Mouse (Mus musculus) MEL (cell line): ENCODE data around the gene Aldh1a2. TPM values are rescaled to one million over a fixed set of nuclear protein-coding genes. Genes with fewer than 3 reads are reported as not detected.

Experiments
- DNase-seq: peaks from one replicate; pipeline ENCODE4 v3.0.0; 2011; ENCODE audit warnings: low read depth, low spot score
- H3K27ac ChIP-seq: 2 replicates; pipeline ENCODE4 v1.5.1; 2012; ENCODE audit warnings: low read depth, mild to moderate bottlenecking, control low read depth, low read length, moderate library complexity; ENCODE audit not compliant: control insufficient read depth
- H3K27me3 ChIP-seq, 2 experiments: fragments of 150-350 bp in 1 of 2; sonication (generic) in 1 of 2; 2 replicates each; pipeline ENCODE4 v1.6.1; 2012; ENCODE audit warnings: low read length in 2 of 2, mild to moderate bottlenecking in 2 of 2, improper control_type of control experiment in 1 of 2, moderate library complexity in 1 of 2; ENCODE audit not compliant: insufficient read depth in 2 of 2, control insufficient read depth in 1 of 2
- H3K36me3 ChIP-seq, 2 experiments: 2 replicates each; pipeline ENCODE4 v1.6.1; 2012 to 2014; ENCODE audit warnings: low read length in 2 of 2, improper control_type of control experiment in 1 of 2, inconsistent platforms in 1 of 2, mild to moderate bottlenecking in 1 of 2; ENCODE audit not compliant: insufficient read depth in 2 of 2, control insufficient read depth in 1 of 2
- H3K4me1 ChIP-seq, 2 experiments: fragments of 150-350 bp in 1 of 2; sonication (generic) in 1 of 2; 2 replicates each; pipeline ENCODE4 v1.6.1; 2012; ENCODE audit warnings: low read length in 2 of 2, improper control_type of control experiment in 1 of 2, mild to moderate bottlenecking in 1 of 2; ENCODE audit not compliant: insufficient read depth in 2 of 2, control insufficient read depth in 1 of 2
- H3K4me3 ChIP-seq, 2 experiments: fragments of 150-350 bp in 1 of 2; sonication (generic) in 1 of 2; 2 replicates each; pipeline ENCODE4 v1.5.1; 2012; ENCODE audit warnings: low read depth in 2 of 2, low read length in 2 of 2, mild to moderate bottlenecking in 2 of 2, moderate library complexity in 2 of 2, control low read depth in 1 of 2, improper control_type of control experiment in 1 of 2; ENCODE audit not compliant: control insufficient read depth in 1 of 2, insufficient read depth in 1 of 2
- H3K79me2 ChIP-seq: 2 replicates; pipeline ENCODE4 v1.6.1; 2012; ENCODE audit warnings: mild to moderate bottlenecking, low read length, moderate library complexity; ENCODE audit not compliant: control insufficient read depth, poor library complexity, insufficient read depth
- H3K9ac ChIP-seq: 2 replicates; pipeline ENCODE4 v1.6.1; 2012; ENCODE audit warnings: low read depth, mild to moderate bottlenecking, control low read depth, low read length, moderate library complexity; ENCODE audit not compliant: control insufficient read depth, poor library complexity, severe bottlenecking
- H3K9me3 ChIP-seq: fragments of 150-350 bp; sonication (generic); replicated peaks from 2 replicates; pipeline ENCODE4 v1.6.1; 2012; ENCODE audit warnings: mild to moderate bottlenecking, low read length, improper control_type of control experiment, moderate library complexity; ENCODE audit not compliant: insufficient read depth
- CHD1 ChIP-seq: IDR thresholded peaks from 2 replicates; pipeline ENCODE4 v1.6.1; 2012; ENCODE audit warnings: low read depth, mild to moderate bottlenecking, inconsistent platforms, low read length, improper control_type of control experiment
- CHD2 ChIP-seq: IDR thresholded peaks from 2 replicates; pipeline ENCODE4 v1.6.1; 2011; ENCODE audit warnings: low read length, improper control_type of control experiment
- ETS1 ChIP-seq: IDR thresholded peaks from 2 replicates; pipeline ENCODE4 v1.6.1; 2012; ENCODE audit warnings: low read depth, mild to moderate bottlenecking, inconsistent platforms, low read length, improper control_type of control experiment, moderate library complexity
- GABPA ChIP-seq: IDR thresholded peaks from 2 replicates; pipeline ENCODE4 v1.6.1; 2012; ENCODE audit warnings: low read depth, mild to moderate bottlenecking, inconsistent platforms, low read length, improper control_type of control experiment, moderate library complexity
- GATA1 ChIP-seq: IDR thresholded peaks from 2 replicates; pipeline ENCODE4 v1.6.1; 2011; ENCODE audit warnings: low read depth, low read length, improper control_type of control experiment
- KAT2A ChIP-seq: conservative IDR thresholded peaks from 2 replicates; pipeline ENCODE4 v1.6.1; 2012; ENCODE audit warnings: low read depth, low read length, improper control_type of control experiment, inconsistent platforms
- MAX ChIP-seq: IDR thresholded peaks from 2 replicates; pipeline ENCODE4 v1.6.1; 2011; ENCODE audit warnings: low read length, improper control_type of control experiment
- MEF2A ChIP-seq: IDR thresholded peaks from 2 replicates; pipeline ENCODE4 v1.6.1; 2014; ENCODE audit warnings: low read depth, mild to moderate bottlenecking, inconsistent platforms, low read length, improper control_type of control experiment; ENCODE audit not compliant: poor library complexity, insufficient replicate concordance, severe bottlenecking; ENCODE audit errors: extremely low read depth
- MXI1 ChIP-seq: IDR thresholded peaks from 2 replicates; pipeline ENCODE4 v1.6.1; 2011; ENCODE audit warnings: mild to moderate bottlenecking, low read depth, low read length, improper control_type of control experiment
- MYC ChIP-seq: IDR thresholded peaks from 2 replicates; pipeline ENCODE4 v1.6.1; 2011; ENCODE audit warnings: low read depth, mild to moderate bottlenecking, low read length, improper control_type of control experiment, moderate library complexity
- NRF1 ChIP-seq: IDR thresholded peaks from 2 replicates; pipeline ENCODE4 v1.6.1; 2014; ENCODE audit warnings: low read depth, mild to moderate bottlenecking, inconsistent platforms, low read length, improper control_type of control experiment, moderate library complexity; ENCODE audit not compliant: poor library complexity, insufficient read depth, severe bottlenecking
- POLR2A ChIP-seq, 2 experiments: IDR thresholded peaks; 2 replicates each; pipeline ENCODE4 v1.6.1; 2011 to 2012; ENCODE audit warnings: low read length in 2 of 2, mild to moderate bottlenecking in 2 of 2, control low read depth in 1 of 2, improper control_type of control experiment in 1 of 2, low read depth in 1 of 2, moderate library complexity in 1 of 2; ENCODE audit not compliant: control insufficient read depth in 1 of 2, insufficient read depth in 1 of 2, poor library complexity in 1 of 2
- SMC3 ChIP-seq: IDR thresholded peaks from 2 replicates; pipeline ENCODE4 v1.6.1; 2011; ENCODE audit warnings: low read depth, low read length, improper control_type of control experiment
- TBP ChIP-seq: IDR thresholded peaks from 2 replicates; pipeline ENCODE4 v1.8.0; 2011; ENCODE audit warnings: low read depth, low read length, improper control_type of control experiment
- USF1 ChIP-seq: IDR thresholded peaks from 2 replicates; pipeline ENCODE4 v1.6.1; 2014; ENCODE audit warnings: low read depth, mild to moderate bottlenecking, inconsistent platforms, low read length, improper control_type of control experiment, moderate library complexity
- USF2 ChIP-seq, 2 experiments: IDR thresholded peaks; 2 replicates each; pipeline ENCODE4 v1.6.1; 2011 to 2012; ENCODE audit warnings: improper control_type of control experiment in 2 of 2, low read length in 2 of 2, borderline replicate concordance in 1 of 2, inconsistent platforms in 1 of 2, low read depth in 1 of 2, mild to moderate bottlenecking in 1 of 2; ENCODE audit not compliant: insufficient read depth in 1 of 2
- ZC3H11A ChIP-seq: IDR thresholded peaks from 2 replicates; pipeline ENCODE4 v1.6.1; 2012; ENCODE audit warnings: low read depth, mild to moderate bottlenecking, inconsistent platforms, low read length, improper control_type of control experiment
- ZNF384 ChIP-seq: IDR thresholded peaks from 2 replicates; pipeline ENCODE4 v1.6.1; 2012; ENCODE audit warnings: low read depth, mild to moderate bottlenecking, inconsistent platforms, low read length, improper control_type of control experiment
- polyA plus RNA-seq, 2 experiments: library from polyadenylated mRNA; stranded (reverse) in 1 of 2; unstranded in 1 of 2; fragments of >175 nt in 1 of 2; fragments of >200 nt in 1 of 2; gene quantifications; 2 replicates each; pipeline versions ENCODE4 v1.2.1 to v1.2.4; 2012; ENCODE audit warnings: low replicate concordance in 2 of 2, low read depth in 1 of 2; ENCODE audit not compliant: insufficient read length in 2 of 2, insufficient read depth in 1 of 2, missing spikeins in 1 of 2
- total RNA-seq: library from RNA; depleted of rRNA; stranded (reverse); fragments of 300-350 nt; gene quantifications from 2 replicates; pipeline ENCODE4 v1.2.3, GENCODE M21; 2012

The Aldh1a2 gene
- total and polyA plus RNA-seq, 3 experiments, result not detected

DNA sequence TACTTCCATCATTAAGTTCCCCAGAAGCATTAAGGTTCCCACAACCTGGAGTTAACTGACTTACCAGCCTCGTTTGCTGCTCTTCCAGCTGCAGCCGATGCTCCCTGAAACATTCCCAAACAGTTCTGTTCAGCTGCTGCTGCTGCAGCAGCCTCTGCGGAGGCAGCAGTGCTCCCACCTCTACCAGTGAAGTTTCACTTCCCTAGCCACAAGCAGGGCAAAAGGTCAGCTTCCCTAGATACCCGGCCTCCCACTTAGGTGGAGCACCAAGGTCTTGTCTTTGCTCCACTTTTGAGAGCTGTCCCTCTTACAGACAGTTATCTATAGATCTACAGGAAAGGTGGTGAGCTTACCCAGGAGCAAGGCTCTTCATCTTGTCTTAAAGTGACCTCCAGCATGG lies 2.0 kb upstream of the Aldh1a2 start:
- Histone ChIP-seq H3K9ac (no peak overlapping the region), H3K27ac (no peak overlapping the region), H3K79me2 (no peaks in the 10 kb centered on the region), H3K4me1 (0 out of 4 replicates have a peak, but pooled peaks cover 0 to 7% of the 10 kb centered on the region in 2 experiments), H3K9me3 (no peaks in the 10 kb centered on the region), H3K4me3 (no peak overlapping the region), H3K36me3 (peaks cover 0 to 5% of the 10 kb centered on the region in 2 experiments; a peak in 2 of 4 replicates), H3K27me3 (peaks cover 0 to 8% of the 10 kb centered on the region in 2 experiments; a peak in 3 of 4 replicates)
- no peak for DNase-seq
- TF ChIP-seq KAT2A (no peak), MXI1 (no peak), GATA1 (no peak), ETS1 (no peak), POLR2A (IDR thresholded peaks at IDR 0.05; ENCODE audit: control insufficient read depth in 1 of 2, insufficient read depth in 1 of 2, low read depth in 1 of 2, low read length in 2 of 2, poor library complexity in 1 of 2) (no peak), NRF1 (no peak), TBP (no peak), CHD1 (no peak), CHD2 (no peak), GABPA (no peak), USF1 (no peak), MAX (no peak), SMC3 (no peak), ZC3H11A (no peak), MEF2A (no peak)

- no peaks in the 10 kb centered on the region for H3K79me2 ChIP-seq
- no peak for TF ChIP-seq MYC
- TF ChIP-seq SMC3, result no peak
- TF ChIP-seq ZNF384, result no peak
- TF ChIP-seq TBP, result no peak
- no peak for TF ChIP-seq USF2 (IDR thresholded peaks at IDR 0.05; ENCODE audit: borderline replicate concordance in 1 of 2, insufficient read depth in 1 of 2, low read depth in 1 of 2, low read length in 2 of 2)
- peaks cover 3 to 22% of the 10 kb centered on the region in 2 experiments; a peak in 3 of 4 replicates for H3K27me3 ChIP-seq
- no peak overlapping the region for H3K27ac ChIP-seq
- H3K36me3 ChIP-seq, result no peaks in the 10 kb centered on the region
- DNase-seq, result no peak
- H3K4me3 ChIP-seq, result no peak overlapping the region
- H3K4me1 ChIP-seq, result no peaks in the 10 kb centered on the region
- no peak overlapping the region for H3K9ac ChIP-seq
- no peaks in the 10 kb centered on the region for H3K9me3 ChIP-seq
These were observed 727 bp downstream of the Aldh1a2 start for GRCm38 (mm10) chr9:71216036-71216995.
